Mouse (Mus musculus): ENCODE measurements around the gene Zfr2. TPM values are rescaled to one million over a fixed set of nuclear protein-coding genes. Genes with fewer than 3 reads are reported as not detected.

Gene Zfr2
- 0.10 to 0.58 TPM in 2 of 3 replicates, not detected in the other for total RNA-seq (2017)

DNA sequence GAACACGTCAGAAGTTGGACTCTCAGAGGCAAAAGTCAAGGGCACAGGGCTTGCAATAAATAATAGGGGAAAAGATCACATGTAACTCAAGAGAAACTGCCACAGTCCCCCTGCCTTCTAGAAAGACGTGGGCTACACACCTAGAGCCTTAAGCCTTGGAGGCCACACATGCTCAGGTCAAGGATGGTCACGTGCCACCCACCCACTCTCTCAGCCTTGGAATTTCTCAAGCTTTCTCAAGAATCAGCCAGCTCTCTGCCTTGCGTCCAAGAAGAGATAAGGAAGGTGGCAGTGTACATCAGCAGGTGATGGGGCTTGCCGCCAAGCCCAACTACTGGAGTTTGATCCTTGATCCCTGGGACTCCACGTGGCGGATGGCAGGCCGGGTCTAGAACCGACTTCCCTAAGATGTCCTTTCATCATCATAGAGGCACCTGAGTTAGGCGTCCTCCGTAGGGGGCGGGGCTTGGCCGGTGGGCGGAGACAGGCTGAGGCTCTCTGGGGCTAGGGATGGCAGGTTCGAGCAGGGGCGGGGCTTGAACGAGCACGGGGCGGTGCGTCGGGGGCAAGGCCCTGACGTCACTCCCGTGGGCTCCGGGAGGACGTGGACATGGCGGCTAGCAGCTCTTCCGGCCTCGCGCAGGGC, at the start of gene Zfr2:
Gene Zfr2 (plus strand): TSS at position 576 of the 646 bp plus-strand sequence.
- peak; percentile 77 for ATAC-seq (replicated peaks; ENCODE audit: insufficient number of reproducible peaks, low FRiP score, low TSS enrichment, poor library complexity, severe bottlenecking)

DNA sequence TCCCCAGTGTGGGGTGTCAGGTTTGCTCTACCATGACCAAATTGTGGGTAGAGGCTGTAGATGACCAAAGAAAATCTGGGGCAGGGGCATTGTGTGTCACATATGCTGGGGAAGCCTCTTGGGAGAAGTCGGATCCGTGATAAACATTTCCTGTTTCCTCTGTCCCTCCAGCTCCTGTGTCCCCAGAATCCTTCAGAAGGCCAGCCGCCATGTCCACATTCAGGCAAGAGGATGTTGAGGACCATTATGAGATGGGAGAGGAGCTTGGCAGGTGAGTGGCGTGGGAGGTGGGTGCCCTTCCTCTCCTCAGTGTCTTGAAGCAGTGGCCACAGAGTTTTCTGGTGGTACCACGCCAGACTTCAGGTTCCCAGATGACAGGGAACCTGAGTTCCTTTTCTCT, 49.1 kb upstream of the Zfr2 start, which contains the start of gene 4930442H23Rik:
Gene 4930442H23Rik (minus strand): TSS at position 45 of the 400 bp plus-strand sequence.
- ATAC-seq (replicated peaks; ENCODE audit: insufficient number of reproducible peaks, low FRiP score, low TSS enrichment, poor library complexity, severe bottlenecking) = no peak

DNA sequence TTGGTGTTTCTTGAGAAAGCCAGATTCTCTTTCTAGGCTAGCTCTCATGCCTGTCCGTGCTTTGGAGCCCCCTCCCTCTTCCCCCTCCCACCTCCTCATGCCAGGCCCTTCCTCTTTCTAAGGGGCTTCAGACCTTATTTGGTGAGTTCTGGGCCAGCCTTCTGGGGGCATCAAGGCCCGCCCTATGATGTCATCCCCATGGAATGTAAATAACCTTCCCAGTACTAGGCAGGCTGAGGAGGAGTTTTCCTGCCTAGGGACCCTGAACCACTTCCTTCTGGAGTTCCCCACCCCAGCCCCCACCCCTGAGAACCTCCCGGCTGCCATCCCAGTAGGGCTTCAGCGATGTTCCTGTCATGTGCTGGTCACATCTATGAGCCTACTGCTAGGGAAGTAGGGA, 48.2 kb upstream of the Zfr2 start:
- ATAC-seq (replicated peaks; ENCODE audit: insufficient number of reproducible peaks, low FRiP score, low TSS enrichment, poor library complexity, severe bottlenecking) = no peak

DNA sequence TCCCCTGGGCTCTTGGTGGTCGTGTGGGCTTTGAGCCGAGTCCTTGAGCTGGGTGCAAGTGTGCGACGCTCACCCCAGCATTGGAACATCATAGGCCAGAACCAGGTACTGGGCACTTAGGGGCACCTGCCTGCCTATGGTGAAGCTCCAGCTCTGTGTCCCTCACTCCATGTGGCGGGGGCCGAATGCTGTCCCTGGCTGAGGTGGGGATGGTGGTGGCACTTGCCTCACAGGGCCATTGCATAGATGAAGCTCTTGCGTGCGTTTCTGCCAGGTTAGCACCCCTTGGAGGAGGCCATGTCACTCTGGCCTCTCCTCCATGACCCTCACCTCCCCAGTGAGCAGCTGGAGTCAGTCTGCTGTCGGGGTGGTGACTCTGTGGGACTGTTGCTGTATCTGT, 45.8 kb upstream of the Zfr2 start:
- no peak for ATAC-seq (replicated peaks; ENCODE audit: insufficient number of reproducible peaks, low FRiP score, low TSS enrichment, poor library complexity, severe bottlenecking)

DNA sequence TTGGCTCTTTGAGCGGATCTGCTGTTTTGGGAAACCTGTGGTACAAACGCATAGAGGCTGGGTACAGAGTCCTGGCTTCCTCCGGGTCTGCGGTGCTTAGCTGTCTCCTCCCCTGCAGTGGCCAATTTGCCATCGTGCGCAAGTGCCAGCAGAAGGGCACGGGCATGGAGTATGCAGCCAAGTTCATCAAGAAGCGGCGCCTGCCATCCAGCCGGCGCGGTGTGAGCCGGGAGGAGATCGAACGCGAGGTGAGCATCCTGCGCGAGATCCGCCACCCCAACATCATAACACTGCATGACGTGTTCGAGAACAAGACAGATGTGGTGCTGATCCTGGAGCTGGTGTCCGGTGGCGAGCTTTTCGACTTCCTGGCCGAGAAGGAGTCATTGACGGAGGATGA, 43.1 kb upstream of the Zfr2 start:
- ATAC-seq (replicated peaks; ENCODE audit: insufficient number of reproducible peaks, low FRiP score, low TSS enrichment, poor library complexity, severe bottlenecking) = no peak

DNA sequence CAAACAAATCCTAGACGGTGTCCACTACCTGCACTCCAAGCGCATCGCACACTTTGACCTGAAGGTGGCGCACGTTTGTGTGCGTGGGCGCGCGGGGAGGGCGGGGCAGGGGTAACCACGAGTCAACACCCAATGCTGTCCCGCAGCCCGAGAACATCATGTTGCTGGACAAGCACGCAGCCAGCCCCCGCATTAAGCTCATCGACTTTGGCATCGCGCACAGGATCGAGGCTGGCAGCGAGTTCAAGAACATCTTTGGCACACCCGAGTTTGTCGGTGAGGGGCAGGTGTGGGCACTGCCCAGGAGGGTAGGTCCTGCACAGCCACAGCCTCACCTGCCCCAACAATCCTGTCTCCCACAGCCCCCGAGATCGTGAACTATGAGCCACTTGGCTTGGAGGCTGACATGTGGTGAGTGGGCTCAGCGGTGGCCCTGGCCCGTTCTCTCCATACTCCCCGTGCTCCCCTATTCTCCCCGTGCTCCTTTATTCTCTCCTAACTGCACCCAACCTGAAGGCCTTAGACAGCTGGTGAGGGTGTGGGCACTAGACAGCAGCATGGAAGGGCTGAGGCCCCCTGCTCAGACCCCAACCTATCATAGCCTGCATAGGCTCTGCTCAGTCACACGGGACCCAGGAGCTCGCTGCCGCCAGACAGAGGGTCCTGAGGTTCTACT, 42.6 kb upstream of the Zfr2 start:
- ATAC-seq (replicated peaks; ENCODE audit: insufficient number of reproducible peaks, low FRiP score, low TSS enrichment, poor library complexity, severe bottlenecking) = no peak

DNA sequence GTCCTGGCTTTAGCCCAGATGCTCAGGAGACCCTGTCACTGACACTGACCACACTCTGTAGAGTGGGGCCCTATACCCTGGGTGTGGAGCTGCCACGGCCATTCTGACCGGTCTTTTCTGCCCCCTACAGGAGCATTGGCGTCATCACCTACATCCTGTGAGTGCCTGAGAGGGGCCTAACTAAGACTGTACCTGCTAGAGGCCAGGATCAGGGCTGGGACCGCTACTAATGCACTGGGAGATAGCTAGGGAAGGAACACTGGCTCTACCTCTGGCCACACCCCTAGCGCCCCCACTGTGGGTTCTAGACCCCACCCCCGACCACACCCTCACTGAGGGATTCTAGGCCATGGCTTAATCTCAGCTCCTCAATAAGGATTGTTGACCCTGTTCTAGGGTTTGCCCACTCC, 42.0 kb upstream of the Zfr2 start:
- ATAC-seq (replicated peaks; ENCODE audit: insufficient number of reproducible peaks, low FRiP score, low TSS enrichment, poor library complexity, severe bottlenecking) = no peak

DNA sequence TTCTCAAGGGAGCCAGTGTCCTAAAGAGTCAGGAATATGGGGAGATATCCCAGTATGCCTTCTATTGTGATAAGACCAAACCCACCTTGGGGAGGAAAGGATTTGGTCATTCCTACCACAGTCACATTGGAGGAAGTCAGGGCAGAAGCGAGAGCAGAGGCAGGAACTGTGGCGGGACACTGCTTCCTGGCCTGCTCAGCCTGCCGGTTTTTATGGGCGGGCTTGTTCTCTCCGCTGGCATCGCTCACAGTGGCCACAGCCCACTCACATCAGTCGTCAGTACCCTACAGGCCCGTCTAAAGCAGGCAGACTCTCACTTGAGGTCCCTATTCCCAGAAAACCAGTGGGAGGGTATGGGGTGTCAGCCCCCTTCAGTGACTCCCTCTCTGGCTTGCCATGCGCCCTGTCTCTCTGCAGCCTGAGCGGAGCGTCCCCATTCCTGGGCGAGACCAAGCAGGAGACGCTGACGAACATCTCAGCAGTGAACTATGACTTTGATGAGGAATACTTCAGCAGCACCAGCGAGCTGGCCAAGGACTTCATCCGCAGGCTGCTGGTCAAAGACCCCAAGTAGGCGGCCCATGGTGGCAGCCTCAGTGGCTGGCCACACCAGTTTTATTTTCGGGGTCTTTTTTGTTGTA, 41.5 kb upstream of the Zfr2 start:
- ATAC-seq (replicated peaks; ENCODE audit: insufficient number of reproducible peaks, low FRiP score, low TSS enrichment, poor library complexity, severe bottlenecking) = 0 out of 2 replicates have a peak, but pooled peaks have one; percentile 1

DNA sequence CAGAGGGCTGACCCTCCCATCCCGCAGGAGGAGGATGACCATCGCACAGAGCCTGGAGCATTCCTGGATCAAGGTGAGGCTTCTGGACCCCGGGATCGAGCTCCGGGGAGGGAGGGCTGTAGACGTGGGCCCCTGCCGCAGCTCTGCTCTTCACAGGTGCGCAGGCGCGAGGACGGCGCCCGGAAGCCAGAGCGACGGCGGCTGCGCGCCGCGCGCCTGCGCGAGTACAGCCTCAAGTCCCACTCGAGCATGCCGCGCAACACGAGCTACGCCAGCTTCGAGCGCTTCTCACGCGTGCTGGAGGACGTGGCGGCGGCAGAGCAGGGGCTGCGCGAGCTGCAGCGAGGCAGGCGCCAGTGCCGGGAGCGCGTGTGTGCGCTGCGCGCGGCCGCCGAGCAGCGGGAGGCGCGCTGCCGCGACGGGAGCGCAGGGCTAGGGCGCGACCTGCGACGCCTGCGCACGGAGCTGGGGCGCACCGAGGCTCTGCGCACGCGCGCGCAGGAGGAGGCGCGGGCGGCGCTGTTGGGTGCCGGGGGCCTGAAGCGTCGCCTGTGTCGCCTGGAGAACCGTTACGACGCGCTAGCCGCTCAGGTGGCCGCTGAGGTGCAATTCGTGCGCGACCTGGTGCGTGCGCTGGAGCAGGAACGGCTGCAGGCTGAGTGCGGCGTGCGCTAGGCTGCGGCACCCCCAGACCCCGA, 40.5 kb upstream of the Zfr2 start:
- ATAC-seq (replicated peaks; ENCODE audit: insufficient number of reproducible peaks, low FRiP score, low TSS enrichment, poor library complexity, severe bottlenecking) = 0 out of 2 replicates have a peak, but pooled peaks have one; percentile 2

DNA sequence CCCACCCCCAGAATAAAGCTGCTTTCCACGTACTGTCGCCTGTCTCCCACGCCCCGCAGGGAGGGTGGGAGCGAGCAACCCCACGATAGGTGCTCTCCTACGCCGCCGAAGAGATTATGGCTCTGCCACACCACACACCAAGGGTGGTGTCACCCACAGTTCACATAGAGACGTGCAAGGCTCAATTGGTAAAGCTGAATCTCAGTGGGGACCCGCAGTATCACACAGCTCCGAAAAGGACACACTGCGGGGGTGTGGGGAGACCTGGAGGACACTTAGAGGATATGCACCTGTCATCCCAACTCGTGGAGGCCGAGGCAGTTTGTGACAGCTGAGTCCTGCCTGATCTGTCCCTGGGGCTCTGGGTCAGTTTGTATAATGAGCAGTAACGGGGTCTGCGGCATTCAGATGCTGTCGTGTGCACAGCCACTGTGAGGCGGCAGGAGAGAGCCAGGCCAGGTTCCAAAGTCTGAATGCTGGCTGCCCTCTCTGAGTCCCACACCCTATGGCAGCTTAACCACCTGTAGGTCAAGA, 39.9 kb upstream of the Zfr2 start:
- no peak for ATAC-seq (replicated peaks; ENCODE audit: insufficient number of reproducible peaks, low FRiP score, low TSS enrichment, poor library complexity, severe bottlenecking)

DNA sequence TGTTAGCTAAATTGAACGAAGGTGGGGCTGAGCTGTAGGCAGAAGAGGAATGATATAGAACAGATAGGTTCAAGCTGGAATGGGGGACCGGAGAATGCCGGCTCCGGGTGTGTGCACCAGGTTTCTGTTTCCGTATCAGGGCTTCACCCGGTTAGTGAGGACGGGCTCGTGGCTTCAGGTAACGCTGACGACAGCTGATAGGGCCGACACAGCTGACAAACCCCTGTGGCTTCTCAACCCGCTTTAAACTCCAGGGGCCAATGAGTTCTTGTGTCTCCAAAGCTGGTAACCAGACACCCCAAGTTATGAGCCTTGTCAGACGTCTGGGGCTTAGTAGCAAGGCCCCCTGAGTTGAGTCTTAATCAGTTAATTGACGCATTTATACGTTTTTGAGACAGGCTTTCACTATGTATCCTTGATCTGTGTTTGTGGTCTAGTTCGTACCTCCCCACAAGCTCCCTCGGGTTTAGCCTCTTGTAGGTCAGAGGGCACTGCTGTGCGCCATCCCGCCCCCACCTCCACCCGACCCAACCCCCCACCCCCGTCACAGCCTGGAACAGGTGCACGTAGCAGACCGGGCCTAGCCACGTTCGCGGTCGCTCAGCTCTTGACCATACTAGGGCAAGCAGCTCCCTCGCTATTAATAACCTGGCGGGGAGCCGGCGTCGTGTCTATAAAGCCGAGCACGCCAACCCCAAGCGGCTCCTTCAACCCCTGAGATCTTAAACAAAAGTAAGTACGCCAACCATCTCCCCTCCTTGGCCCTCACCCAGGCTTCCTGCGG, 38.8 kb upstream of the Zfr2 start:
- ATAC-seq (replicated peaks; ENCODE audit: insufficient number of reproducible peaks, low FRiP score, low TSS enrichment, poor library complexity, severe bottlenecking) = 0 out of 2 replicates have a peak, but pooled peaks have one; percentile 0

DNA sequence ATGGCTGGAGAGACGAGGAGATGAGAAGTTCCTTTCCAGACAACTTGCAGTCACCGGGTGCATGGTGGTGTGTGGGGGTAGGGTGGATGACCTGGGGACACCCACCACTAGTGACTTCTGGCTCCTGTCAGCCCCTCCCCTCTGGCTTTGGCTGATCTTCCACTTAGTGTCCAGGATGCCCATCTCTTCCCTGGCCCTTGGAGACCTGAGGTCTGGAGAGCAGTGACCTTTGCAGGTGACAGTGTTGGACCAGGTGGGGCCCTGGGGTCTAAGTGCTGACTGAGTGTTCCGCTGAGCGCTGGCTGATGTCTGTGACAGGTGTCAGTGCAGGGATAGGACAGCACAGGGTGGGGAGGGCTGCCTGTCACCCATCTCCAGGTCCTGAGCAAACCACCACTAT, 37.7 kb upstream of the Zfr2 start:
- no peak for ATAC-seq (replicated peaks; ENCODE audit: insufficient number of reproducible peaks, low FRiP score, low TSS enrichment, poor library complexity, severe bottlenecking)

DNA sequence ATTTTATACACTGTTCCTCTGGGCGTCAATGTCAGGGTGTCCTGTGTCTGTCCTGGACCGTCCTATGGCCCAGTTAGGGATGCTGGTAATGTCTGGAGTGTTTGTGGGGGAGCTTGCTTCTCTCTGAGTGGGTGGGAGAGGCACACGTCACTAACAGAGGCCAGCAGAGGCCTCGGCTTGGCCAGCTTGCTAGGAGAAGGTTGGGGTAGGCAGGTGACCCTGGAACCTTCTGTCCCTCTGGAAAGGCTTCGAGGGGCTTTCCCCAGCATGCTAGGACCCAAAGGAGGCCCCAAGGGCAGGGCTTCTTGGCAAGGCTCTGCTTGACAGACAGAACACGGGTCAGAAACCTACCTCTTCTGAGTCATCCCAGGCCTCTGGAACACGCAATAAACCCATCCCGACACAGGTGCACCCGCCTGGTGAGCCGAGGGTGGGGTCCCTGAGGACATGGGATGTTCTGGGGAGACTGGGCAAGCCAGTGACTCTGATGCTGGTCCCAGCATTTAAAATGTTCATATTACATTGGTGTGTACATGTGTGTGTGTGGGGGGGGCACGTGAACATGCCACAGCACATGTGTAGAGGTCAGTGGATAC, 36.4 kb upstream of the Zfr2 start:
- ATAC-seq (replicated peaks; ENCODE audit: insufficient number of reproducible peaks, low FRiP score, low TSS enrichment, poor library complexity, severe bottlenecking) = no peak

DNA sequence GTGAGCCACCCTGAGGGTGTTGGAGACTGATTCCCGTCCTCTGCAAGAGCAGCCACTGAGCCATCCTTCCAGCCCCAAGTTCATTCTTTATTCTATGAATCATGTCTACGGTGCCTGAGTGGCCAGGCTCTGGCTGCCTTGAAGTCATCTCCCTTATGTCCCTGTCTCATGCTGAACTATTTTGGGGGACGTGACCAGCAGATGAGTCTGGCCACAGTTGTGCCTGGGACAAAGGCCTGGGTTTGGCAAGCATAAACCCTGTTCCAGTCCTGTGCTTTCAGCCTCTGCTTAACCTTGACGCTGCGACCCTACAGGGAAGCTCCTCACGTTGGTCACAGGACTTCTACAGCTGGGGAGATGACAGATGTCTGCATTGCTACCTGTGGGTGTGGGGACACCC, 35.6 kb upstream of the Zfr2 start:
- ATAC-seq (replicated peaks; ENCODE audit: insufficient number of reproducible peaks, low FRiP score, low TSS enrichment, poor library complexity, severe bottlenecking) = no peak

DNA sequence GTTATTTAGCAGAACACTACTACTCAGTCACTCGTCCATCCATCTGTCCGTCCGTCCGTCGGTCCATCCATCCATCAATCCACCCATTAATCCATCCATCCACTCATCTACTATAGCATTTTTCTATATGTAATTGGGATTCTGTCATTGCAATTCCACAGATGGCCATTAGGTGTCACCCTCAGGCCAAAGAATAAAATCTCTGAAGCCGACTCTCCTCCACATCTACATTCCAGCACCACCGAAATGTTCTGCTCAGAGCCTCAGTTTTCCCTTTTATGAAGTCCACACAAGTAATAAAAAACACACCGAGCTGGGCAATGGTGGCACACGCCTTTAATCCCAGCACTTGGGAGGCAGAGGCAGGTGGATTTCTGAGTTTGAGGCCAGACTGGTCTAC, 34.7 kb upstream of the Zfr2 start:
- peak; percentile 44; the same call in 1 of the 2 replicates for ATAC-seq (replicated peaks; ENCODE audit: insufficient number of reproducible peaks, low FRiP score, low TSS enrichment, poor library complexity, severe bottlenecking)

DNA sequence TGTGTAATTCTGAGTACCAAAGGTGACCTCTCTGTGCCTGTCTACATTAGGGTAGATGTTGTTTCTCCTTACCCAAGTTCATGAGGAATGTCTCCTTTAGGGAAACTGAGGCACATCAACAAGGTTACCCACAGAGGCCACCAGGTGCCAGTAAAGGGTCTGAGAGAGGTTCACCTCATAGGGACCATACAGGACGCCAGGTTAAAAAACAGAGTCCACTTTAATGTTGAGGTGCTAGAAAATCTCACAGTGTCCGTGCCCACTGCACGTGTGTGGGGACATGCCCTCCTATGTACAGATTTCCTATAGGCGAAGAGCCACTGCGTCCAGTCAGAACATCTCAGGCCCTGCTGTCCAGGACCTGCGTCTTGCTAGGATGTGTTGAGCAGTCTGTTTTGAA, 34.0 kb upstream of the Zfr2 start:
- ATAC-seq (replicated peaks; ENCODE audit: insufficient number of reproducible peaks, low FRiP score, low TSS enrichment, poor library complexity, severe bottlenecking) = no peak

DNA sequence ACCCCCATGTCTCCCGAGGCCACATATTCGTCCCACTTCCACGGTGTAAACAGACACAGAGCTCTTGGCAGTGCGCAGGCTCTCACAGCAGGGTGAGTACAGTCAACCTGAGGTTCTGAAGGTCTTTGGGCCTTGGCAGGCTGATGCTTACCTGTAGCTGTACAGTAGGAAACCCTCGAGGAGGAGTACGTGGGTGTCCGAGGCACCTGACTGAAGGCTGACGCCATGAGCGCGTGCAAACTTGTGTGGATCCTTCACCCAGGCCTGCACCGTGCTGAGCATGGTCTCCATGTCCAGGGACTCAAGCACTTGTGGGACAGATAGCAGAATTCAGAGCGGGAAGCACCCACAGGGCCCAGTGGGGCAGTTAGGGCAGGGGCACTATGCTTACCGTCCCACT, 32.8 kb upstream of the Zfr2 start:
- ATAC-seq (replicated peaks; ENCODE audit: insufficient number of reproducible peaks, low FRiP score, low TSS enrichment, poor library complexity, severe bottlenecking) = no peak
